Mouse (Mus musculus): Measurements from ENCODE around the gene Nipa2.
"Not testable (repeated sequence)": the region's sequence is repeated elsewhere in the genome, so short reads cannot be mapped to it uniquely, and the experiment has no call there.

Nipa2 gene

GRCm38 (mm10) chr7:55938341-55938740 lies 23.9 kb downstream of the Nipa2 start:
- no peak for DNase-seq (ENCODE audit: low spot score in 2 of 2)

- DNase-seq (ENCODE audit: low spot score in 2 of 2) = no peak
Measured at GRCm38 (mm10) chr7:55935025-55935424, 27.3 kb downstream of the Nipa2 start.

GRCm38 (mm10) chr7:55928649-55929048 lies 33.6 kb downstream of the Nipa2 start:
- DNase-seq (ENCODE audit: low spot score in 2 of 2) = no peak

DNA sequence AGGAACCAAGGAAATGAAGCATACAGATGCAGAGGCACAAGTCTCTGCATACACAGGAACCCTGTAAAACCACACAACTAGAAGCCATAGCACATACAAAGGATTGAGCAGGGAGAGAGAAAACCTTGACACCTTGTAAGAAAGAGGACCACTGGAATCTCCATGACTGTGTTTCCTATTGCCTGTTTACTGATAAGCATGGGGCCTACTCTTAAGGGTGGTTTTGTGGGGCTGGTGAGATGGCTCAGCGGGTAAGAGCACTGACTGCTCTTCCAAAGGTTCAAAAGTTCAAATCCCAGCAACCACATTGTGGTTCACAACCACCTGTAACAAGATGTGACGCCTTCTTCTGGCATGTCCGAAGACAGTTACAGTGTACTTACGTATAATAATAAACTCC lies 35.0 kb downstream of the Nipa2 start:
- no peak for DNase-seq (ENCODE audit: low spot score in 2 of 2)

- DNase-seq (ENCODE audit: low spot score in 2 of 2) = not testable (repeated sequence)
Measured at GRCm38 (mm10) chr7:55918365-55918764, 43.9 kb downstream of the Nipa2 start.

DNA sequence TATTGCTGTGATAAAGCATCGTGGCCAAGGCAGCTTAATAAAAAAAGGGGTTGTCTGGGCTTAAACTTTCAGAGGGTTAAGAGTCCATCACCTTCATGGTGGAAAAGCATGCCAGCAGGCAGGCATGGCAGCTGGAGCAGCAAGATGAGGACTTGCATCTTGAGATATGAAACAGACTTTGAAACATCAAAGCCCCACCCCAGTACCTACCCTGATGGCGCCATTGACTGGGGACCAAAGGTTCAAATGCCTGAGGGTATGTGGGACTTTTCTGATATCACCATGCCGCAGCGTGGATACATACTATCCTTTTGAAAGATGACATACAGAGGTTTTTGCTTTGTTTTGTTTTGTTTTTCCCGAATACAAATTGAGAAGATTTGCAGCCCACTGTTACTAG lies 50.2 kb downstream of the Nipa2 start:
- no peak for DNase-seq (ENCODE audit: low spot score in 2 of 2)

- DNase-seq (ENCODE audit: low spot score in 2 of 2) = no peak
Measured at GRCm38 (mm10) chr7:55911371-55911770, 50.9 kb downstream of the Nipa2 start.

DNA sequence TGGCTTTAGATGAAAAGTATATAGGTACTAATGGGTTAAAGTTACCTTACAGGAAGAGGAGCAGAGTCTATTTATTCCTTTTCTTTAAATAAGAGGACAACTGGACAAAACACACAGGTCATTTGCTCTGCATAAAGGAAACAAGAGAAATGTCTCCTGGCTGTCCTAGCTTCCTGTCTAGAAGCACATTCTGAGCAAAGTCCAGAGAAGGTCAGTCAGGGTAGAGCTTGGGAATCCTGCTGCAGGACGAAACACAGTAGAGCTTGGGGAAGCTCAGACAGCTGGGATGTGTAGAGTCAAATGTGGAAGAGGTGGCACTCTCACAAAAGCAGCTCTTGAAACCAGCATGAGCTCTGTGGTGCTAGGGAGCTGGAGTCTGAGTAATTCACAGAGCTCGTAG lies 51.9 kb downstream of the Nipa2 start:
- no peak for DNase-seq (ENCODE audit: low spot score in 2 of 2)

DNA sequence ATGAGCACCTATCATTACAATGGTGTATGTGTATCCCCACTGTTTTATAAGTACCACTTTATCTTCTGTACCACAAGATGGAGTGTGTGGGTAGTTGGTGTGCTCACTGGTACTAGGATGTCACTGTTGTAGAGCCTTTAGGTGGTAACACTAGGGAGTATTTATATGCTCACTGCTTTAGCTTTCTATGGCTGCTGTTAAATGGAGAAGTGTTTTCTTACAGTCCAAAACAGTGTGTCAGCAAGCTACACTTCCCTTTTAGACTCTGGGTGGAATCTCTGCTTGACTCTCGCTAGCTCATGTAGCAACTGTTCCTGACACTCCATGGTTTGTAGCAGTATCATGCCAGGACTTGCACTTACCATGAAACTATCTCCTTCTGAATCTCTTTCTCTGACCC lies 52.8 kb downstream of the Nipa2 start:
- no peak for DNase-seq (ENCODE audit: low spot score in 2 of 2)

DNA sequence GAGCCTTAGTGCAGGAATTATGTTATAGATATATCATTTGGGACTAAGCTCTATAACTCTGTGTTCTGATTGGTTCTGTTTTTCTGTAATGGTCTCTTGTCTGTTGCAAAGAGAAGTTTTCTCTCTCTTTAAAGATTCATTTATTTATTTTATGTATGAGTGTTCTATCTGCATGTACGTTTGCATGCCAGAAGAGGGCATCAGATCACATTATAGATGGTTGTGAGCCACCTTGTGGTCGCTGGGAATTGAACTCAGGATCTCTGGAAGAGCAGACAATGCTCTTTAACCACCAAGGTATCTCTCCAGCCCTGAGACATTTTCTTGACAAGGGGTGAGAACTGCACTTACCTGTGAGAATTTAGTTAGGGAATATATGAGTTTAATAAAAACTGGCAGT lies 56.8 kb downstream of the Nipa2 start:
- DNase-seq (ENCODE audit: low spot score in 2 of 2) = no peak

- no peak for DNase-seq (ENCODE audit: low spot score in 2 of 2)
Measured at GRCm38 (mm10) chr7:55903766-55904165, 58.5 kb downstream of the Nipa2 start.

GRCm38 (mm10) chr7:55891797-55892196 lies 70.5 kb downstream of the Nipa2 start:
- DNase-seq (ENCODE audit: low spot score in 2 of 2) = no peak

DNA sequence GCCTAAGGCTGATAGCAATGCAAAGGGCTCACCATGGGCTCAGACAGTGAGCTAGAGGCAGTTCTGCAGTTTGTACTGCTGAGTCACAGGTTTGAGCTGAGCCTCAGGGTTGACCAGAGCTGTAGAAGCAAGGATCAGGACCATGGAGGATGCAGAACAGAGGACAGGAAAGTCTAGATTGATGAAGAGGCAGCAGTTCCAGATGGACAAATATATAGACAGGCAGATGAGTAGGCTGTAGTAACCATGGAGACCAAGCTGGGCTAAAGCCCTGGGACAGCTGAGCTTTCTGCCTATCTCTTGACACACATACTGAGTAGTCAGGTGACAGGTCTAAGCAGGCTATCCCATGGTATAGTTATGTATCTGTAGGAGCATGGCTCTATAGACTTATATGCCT lies 71.5 kb downstream of the Nipa2 start:
- no peak for DNase-seq (ENCODE audit: low spot score in 2 of 2)

DNA sequence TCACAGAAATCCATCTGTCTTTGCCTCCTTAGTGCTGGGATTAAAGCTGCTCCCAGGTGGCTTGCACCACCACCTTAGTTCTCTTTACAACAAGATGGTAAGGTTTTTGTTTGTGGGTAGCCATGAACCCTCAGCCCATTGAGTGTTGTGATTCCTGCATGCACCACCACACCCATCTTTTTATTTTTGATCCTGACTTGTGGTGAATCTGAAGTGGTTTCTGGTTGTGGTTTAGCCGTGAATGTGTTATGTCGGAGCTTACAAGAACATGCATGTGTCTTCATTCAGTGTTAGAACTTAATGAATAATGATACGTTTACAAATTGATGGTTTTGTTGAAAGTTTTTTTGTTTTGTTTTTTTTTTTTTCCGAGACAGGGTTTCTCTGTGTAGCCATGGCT lies 72.3 kb downstream of the Nipa2 start:
- DNase-seq (ENCODE audit: low spot score in 2 of 2) = no peak

DNA sequence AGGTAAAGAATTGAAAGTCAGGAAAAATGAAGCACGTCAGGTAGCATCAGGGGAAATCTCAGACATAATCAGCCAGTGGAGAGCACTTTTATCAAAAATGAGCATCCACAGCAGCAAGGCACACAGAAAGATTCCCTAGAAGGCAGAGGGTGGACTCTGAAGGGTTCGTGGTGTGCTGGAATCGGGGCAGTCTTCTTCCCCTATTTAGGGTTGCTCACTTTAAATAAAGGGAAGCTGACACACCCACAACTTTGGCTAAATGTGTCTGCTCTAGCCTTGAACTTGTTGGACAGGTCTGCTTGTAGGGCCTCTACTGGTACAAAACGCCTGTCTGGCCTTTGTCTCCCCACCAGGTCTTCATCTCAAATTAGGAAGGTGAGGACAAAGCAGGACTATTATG lies 73.7 kb downstream of the Nipa2 start:
- DNase-seq (ENCODE audit: low spot score in 2 of 2) = no peak
